Mouse (Mus musculus): ENCODE results near the gene Sema5a.

Gene Sema5a

DNA sequence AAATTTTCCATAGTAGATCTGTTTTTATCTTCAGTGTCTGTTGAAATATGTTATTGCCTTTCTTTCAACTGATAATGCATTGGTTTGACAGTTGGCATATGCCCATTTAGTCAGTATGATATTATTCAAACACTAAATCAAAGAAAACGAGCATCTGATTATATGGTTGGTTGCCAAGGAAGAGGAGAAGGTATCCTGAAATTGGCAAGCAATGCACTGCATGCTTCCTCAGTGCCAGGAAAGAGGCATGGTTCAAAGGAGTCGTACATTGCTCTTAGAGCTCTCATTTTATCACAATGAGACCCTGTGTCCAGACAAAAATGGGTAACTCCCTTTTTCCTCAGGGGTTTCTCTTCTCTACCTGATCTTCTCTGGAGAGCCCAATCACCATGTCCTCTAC lies 214.4 kb downstream of the Sema5a start:
- DNase-seq = no peak

DNA sequence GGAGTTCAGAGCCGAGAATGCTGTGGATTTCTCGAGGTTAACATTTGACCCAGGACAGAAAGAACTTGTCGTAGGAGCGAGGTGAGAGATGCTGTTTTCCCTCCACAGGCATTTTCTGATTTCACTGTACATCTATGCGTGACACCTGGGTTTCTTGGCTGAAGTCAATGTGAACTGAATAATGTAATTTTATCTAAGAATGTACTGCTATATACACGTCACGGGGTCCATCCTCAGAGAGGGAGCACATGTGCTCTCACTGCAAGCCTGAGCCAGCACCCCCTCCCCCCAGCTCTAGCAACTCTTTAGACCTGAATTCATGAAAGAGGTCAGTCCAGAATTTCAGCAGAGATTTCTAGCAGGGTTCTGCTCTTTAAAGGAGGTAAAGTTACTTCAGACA lies 215.6 kb downstream of the Sema5a start:
- DNase-seq = no peak

DNA sequence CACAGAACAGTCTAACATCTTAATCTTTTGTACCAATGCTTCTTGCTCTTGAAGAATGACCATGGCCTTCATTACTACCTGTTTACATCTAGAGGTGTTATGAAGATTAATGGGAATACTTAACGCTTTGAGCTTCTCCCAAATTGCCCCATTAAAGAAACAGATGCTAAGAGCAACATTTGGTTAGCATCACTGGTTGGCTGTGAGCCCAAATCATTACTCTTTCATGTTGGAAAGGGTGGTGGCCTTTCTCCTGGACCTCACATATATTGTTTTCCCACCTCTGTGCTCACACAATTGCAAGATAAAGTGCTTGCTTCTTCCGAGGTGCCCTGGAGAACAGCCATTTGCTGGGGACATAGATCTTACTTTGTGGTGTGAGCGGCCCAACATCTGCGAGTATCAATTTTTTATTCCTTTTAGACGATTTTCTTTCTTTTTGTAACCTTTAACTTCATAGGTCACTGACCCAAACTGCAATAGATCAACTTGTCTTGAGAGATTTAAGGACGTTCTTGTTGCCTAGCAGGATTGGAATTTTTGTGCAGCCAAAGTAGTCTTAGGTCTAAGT lies 227.0 kb downstream of the Sema5a start:
- no peak for DNase-seq

GRCm38 (mm10) chr15:32480747-32481146 lies 236.1 kb downstream of the Sema5a start:
- DNase-seq = no peak

GRCm38 (mm10) chr15:32485064-32485964 lies 240.7 kb downstream of the Sema5a start:
- no peak for DNase-seq

- DNase-seq = no peak
Measured at GRCm38 (mm10) chr15:32487968-32488367, 243.4 kb downstream of the Sema5a start.

- no peak for DNase-seq
Measured at GRCm38 (mm10) chr15:32494219-32494618, 249.6 kb downstream of the Sema5a start.

DNA sequence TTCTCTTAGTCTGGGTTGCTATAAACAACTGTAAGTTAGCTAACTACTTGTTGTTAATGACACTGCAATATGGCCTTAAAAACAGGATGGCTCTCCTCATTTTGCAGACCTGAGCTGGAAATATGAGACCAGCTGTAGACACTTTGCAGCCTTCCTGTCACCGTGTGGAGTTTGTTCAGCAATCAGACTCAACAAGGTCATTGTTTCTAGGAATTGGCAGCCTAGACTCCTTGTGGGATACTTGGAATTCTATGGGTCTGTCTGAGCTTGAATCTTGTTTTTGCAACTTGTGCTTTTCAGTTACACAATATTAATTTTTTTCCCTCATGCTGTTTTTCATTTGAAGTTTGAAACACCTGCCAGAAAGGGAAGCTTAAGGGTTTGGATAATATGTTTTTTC lies 250.3 kb downstream of the Sema5a start:
- no peak for DNase-seq

GRCm38 (mm10) chr15:32496880-32497279 lies 252.3 kb downstream of the Sema5a start:
- DNase-seq = no peak

DNA sequence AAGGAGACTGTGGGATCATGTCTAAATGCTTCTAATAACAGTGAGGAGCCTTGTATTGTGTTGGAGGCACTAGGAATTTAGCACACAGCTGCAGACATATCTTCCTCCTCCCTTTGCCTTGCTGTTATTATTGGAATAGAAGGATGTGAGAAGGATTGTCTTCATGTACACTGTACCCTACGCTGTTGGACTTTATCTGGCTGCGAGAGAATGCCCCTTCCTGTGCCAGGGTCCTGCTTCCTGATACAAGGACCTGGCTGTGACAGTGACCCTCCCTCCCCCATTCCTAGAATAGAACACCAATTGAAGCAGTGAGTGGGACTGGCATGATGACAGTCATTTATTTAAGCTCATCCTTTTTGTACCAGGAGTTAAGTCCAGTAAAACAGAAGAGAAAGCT lies 261.3 kb downstream of the Sema5a start:
- DNase-seq = no peak

DNA sequence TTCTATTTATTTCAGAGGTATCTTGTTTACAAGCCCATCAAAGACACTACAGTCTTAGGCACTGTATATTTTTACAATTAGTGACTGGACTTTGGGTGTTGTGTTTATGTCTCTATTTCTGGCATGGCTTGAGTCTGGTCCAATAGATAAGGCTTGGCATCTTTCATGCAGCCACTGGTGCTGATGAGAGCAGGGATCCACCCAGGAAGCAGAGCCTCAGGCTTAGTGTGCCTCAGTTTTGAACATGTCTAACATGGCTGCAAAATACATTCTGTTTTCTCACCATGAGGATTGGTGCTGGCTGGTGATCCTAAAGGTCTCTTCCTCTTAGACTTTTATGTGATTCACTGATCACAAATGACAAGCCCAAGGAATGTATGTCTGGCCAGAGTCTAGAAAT lies 263.7 kb downstream of the Sema5a start:
- DNase-seq = no peak

GRCm38 (mm10) chr15:32514877-32515276 lies 270.3 kb downstream of the Sema5a start:
- no peak for DNase-seq

- DNase-seq = no peak
Measured at GRCm38 (mm10) chr15:32517954-32518353, 273.3 kb downstream of the Sema5a start.

GRCm38 (mm10) chr15:32532539-32532938 lies 287.9 kb downstream of the Sema5a start:
- no peak for DNase-seq

- DNase-seq = no peak
Measured at GRCm38 (mm10) chr15:32533541-32534080, 289.0 kb downstream of the Sema5a start.

- DNase-seq = peak; percentile 6
Measured at GRCm38 (mm10) chr15:32536755-32537503, 292.3 kb downstream of the Sema5a start.

DNA sequence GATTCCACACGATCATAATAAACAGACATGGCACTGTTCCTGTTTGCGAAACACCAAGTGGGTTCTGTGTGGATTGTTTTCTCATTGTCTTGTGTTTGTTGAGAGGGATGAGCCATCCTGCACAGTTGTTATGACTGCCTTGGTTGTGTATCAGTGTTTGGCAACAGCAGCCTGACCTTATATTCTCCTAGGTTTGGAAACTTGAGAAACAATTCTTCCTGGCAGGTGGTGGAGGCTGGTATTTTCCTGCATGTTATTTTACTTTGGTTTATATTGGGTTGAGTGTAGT lies 292.8 kb downstream of the Sema5a start:
- no peak for DNase-seq

GRCm38 (mm10) chr15:32538092-32538491 lies 293.5 kb downstream of the Sema5a start:
- DNase-seq = no peak

DNA sequence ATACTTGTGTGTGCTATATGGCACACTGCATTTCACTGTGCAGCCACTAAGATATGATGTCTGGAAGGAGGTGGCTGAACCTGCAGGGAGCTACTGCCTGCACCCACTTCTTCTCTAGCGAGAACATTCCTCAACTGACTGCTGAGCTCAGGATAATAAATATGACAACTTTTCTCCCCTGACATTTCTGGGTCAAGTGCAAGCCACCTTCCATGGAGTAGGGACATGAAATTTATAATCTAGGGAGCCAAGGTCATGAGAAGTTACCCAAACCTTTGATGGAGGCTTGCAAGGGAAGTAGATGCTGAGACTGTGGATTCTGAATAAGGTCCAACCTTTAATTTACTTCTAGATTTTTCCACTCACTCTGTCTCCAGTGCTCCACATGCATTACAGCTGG lies 298.1 kb downstream of the Sema5a start:
- no peak for DNase-seq

DNA sequence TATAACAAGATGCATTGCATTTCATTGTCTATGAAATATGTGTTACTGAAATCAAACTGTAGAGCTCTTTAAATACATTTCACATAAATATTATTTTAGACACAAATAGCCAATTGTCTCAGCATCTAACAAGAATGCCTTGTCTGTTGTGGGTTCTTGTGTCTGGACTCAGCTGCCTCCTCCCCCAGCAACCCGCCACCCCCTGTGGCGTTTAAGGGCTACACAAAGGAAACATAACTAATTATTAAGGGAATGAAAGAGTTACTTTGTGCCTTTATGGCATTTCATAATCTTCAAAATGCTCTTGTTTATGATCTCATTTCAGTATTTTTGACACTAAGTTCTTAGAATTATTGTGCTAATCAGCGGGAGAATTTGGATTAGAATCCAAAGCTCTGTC lies 298.6 kb downstream of the Sema5a start:
- DNase-seq = no peak

GRCm38 (mm10) chr15:32545455-32545854 lies 300.8 kb downstream of the Sema5a start:
- DNase-seq = no peak

- no peak for DNase-seq
Measured at GRCm38 (mm10) chr15:32546746-32547145, 302.1 kb downstream of the Sema5a start.

- DNase-seq = no peak
Measured at GRCm38 (mm10) chr15:32558925-32559324, 314.3 kb downstream of the Sema5a start.

GRCm38 (mm10) chr15:32562600-32562999 lies 318.0 kb downstream of the Sema5a start:
- no peak for DNase-seq

All from lung, postnatal 10 days (tissue).